Mouse (Mus musculus) left cerebral cortex, adult 2 months (tissue): ENCODE results near the gene Krtcap2. TPM values are rescaled to one million over a fixed set of nuclear protein-coding genes. Genes with fewer than 3 reads are reported as not detected.

ENCODE experiments used
- DNase-seq, 2 experiments: peaks; one replicate each; pipeline ENCODE4 v3.0.0; 2021 to 2022; ENCODE audit warnings: low spot score in 2 of 2, mixed read lengths in 1 of 2; ENCODE audit errors: extremely low spot score in 1 of 2
- H3K27ac ChIP-seq: fragments of 200-600 bp; 2 replicates; pipeline ENCODE4 v1.8.1; 2022
- H3K4me3 ChIP-seq: fragments of 200-600 bp; 2 replicates; pipeline ENCODE4 v1.8.1; 2022
- CTCF ChIP-seq: fragments of 200-600 bp; IDR thresholded peaks from 2 replicates; pipeline ENCODE4 v1.8.1; 2022; ENCODE audit warnings: antibody characterized with exemption, mild to moderate bottlenecking, moderate library complexity
- intact Hi-C: fragments of 180-260 bp; cut with DNase I; formaldehyde crosslinking; loops from one replicate; pipeline ENCODE4 v1.15.1; 2025
- total RNA-seq, 2 experiments: library from RNA; stranded (reverse); gene quantifications; 2 replicates each; pipeline ENCODE4 v1.2.3; 2021

Gene Krtcap2
- total RNA-seq, 2 experiments from 2014 or later, result 63.2 to 71.4 TPM

DNA sequence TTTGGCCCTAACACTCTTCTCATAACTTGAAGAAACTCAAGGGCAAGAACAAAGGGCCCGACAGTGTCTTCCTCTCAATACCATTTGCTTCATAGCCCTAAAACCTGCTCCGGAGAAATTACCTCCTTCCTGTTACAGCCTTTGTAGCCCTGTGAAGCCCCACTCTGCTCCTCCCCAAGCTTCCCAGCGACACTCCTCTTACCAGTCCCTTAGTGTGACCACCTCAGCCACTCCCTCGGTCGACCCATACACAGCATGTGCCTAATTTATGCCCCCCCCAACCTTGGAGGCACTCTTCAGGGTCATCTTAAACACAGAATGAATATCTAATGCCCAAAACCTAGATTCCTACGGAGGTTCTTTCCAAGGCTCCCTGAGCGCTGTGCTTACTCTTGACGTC, 32.9 kb downstream of the Krtcap2 start:
- Histone ChIP-seq H3K27ac (peak overlapping the region; percentile 87), H3K4me3 (peak overlapping the region; percentile 61)
- intact Hi-C loops, result no loop called here
- no peak for TF ChIP-seq CTCF
- DNase-seq, result no peak

DNA sequence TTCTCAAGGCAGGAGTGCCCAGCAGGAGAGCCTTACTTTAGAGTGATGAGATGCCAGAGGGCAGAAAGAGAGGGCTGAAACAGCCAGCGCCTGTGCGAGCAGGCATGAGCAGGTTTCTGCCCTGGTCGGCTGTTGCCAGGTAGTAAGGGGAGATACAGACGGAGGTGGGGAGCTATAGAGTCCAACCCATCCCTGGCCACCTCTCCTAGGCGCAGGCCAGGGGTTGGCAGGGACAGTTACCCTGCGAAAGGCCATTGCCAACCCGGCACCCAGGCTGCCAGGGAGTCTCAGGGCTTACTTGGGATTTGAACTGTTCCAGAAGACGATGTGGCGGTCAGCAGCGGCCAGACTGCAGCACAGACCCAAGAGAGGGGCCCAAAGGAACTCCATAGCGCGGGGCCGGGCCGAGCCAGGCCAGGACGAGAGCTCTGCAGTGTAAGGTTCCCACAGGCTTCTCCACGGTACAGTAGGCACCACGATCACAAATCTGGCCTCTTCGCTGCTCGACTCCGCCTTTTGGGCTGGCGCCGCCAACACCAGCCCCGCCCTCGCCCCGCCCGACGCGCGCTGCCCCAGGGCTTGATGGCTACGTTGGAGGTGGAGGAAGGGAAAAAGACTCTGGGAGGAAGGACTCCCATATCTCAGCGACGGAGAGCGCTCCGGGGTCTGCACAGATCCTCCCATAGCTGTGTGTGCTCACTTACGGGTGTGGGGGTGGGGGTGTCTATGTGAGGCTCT, 33.6 kb downstream of the Krtcap2 start:
- DNase-seq, result peak; percentile 79 to 80
- intact Hi-C loops, result no loop called here
- TF ChIP-seq CTCF, result no peak; the same call in 1 of the 2 replicates
- peak overlapping the region; percentile 61 for H3K4me3 ChIP-seq
- H3K27ac ChIP-seq, result peak overlapping the region; percentile 87

DNA sequence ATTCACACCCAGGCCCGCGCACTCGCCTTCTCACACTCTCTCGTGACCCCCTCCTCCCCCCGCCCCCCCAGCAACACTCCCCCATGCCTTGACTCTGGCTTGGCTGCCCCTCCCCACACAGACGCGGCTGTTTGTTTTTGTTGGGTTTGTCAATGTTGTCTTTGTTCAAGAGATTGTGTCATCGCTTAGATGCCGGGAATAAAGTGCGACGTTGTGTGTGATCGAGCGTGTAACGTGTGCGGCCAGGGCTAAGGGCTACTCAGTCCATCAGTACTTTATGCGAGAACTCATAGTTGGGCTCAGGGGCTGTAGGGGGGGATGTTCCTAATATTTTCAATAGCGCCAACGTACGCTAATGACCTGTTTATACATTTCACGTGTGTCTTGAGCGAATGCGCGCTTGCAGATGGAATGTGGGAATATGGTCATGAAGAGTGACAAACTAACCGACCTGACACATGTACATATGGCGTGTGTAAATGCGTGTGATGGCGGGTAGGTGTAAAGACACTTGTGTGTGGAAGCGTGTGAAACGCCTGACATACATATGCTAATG, 34.4 kb downstream of the Krtcap2 start:
- peak overlapping the region; percentile 87 for H3K27ac ChIP-seq
- TF ChIP-seq CTCF, result no peak
- DNase-seq, result peak in 1 of 2 experiments; percentile 33
- peak overlapping the region; percentile 61 for H3K4me3 ChIP-seq
- intact Hi-C loops, result no loop called here

DNA sequence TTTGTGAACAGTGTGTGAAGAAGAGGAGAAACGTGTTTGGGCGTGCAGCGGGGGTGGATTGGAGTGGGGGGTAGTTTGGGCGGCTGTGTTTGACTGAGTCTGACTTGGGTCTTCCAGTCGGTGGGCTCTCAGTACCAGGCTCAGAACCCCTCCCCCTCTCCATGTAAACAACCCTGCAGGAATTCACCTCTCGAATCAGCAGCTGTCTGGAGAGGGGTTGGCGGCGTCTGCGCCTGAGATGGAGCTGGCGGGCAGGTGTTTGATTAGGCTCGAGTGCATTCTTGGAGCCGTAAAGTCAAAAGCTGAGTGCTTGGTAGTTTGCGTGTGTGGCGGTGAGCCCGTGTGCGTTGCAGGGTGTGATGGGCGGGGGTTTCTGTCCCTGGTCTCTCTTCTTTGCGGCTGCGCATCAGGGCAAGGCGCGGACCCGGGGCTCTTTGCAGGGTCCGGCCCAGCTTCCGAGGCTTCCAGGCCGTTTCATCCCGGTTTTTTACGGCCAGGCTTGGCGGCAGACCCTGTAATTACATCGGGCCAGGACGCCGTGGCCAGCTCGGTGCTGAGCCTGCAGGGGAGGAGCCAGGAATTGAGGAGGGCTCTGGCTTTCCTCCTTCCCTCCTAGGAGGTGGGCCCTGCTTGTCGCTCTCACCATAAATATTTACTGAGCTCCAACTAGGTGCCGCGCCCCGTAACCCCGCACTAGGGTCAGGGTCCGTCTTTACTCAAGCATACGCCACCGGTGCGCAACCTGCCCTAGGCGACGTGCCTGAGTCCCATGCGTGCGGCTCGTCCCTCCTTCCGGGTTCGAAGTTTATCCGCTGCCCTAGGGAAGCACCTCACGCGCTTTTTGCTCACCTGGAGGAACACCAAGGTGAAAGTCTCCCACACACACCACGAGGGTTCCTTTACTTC, 35.1 kb downstream of the Krtcap2 start, which contains the start of gene Efna1:
Gene Efna1 (minus strand): TSS at position 537 of the 906 bp plus-strand sequence.
- intact Hi-C loops, result no loop called here

DNA sequence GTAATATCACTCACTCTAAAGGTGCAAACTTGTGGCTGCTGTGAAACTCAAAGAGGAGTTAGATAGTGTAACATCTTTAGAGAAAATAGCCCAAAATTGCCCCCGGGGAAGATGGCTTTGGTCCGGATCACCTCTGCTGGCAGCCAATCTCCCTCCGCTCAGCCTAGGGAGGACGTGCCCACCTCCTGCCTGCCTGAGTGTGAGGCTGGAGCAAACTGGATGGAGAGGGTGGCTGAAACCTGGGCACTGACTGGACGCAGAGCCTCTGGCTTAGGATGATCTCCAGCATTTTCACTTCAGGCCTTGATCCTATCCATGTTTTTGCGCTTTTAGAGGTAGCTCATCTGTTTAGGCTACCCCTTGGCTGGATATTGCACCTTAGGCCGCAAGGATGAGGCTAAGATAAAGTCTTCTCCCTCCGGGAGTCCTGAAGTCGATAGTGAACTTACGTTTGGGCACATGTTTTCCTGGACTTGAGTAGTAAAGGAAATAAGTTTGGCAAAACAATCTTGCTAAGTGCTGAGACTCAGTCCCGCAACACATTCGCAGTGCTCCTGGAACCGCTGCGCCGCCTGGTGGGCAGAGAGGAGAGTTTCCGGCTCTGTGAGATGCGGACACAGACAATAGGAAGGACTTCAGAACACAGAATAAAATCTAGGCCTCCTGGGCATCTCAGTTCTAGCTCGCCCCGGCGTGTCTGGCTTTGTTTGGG, 36.0 kb downstream of the Krtcap2 start:
- TF ChIP-seq CTCF, result peak; percentile 93
- intact Hi-C loops, result loop anchor here (1.0 kb wide), 2 partner anchors 31 to 35 kb away; partner anchors contain the start of gene Trim46
- peak; percentile 78 to 82 for DNase-seq
- Histone ChIP-seq H3K27ac (peak overlapping the region; percentile 87), H3K4me3 (peak overlapping the region; percentile 61; the same call in 1 of the 2 replicates)

More for the DNA sequence above, 35.1 kb downstream of the Krtcap2 start, which contains the start of gene Efna1:
- Histone ChIP-seq H3K27ac (peak within 1 kb of the TSS; percentile 87), H3K4me3 (peak within 1 kb of the TSS; percentile 61)
- peak; percentile 8; the same call in 1 of the 2 replicates for TF ChIP-seq CTCF
- DNase-seq, result peak in 1 of 2 experiments; percentile 36

DNA sequence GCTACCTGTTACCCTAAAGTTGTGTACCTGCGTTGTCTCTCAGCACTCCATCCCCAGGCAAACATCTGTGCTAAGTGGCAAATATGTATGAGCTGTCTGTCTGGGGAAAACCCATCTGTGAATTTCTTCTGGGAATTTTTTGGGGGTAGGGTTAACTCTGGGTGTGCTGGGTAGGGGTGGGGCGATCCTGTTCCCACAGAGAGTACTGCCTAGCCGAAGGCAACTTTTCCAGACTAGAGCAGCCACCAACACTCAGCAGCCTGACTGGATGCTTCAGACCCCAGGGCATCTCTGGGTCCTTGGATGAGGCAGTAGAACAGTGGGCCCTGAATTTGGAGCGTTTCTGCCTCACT, 36.5 kb downstream of the Krtcap2 start:
- Histone ChIP-seq H3K4me3 (no peak overlapping the region), H3K27ac (no peak overlapping the region)
- DNase-seq, result no peak
- intact Hi-C loops, result loop anchor here (1.0 kb wide), 2 partner anchors 32 to 36 kb away; partner anchors contain the start of gene Trim46
- no peak for TF ChIP-seq CTCF

DNA sequence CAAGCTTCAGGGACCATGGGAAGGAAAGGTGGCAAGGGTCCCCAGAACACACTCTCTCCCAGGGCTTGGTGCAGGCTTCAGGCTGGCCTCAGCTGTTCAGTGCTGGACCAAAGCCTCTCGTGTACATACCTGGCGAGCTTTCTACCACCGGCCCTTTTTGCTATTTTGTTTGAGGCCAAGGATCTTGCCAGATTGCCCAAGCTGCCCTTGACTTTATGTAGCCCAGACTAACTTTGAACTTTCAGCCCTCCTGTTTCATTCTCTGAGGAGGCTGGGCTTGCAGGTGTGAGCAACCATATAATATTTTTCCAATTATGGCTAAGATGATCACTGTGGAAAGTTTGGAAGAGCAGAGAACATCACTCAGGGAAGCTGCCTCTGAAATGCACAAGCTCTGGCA, 38.5 kb downstream of the Krtcap2 start:
- Histone ChIP-seq H3K27ac (no peak overlapping the region), H3K4me3 (no peak overlapping the region)
- DNase-seq, result no peak
- intact Hi-C loops, result no loop called here
- no peak for TF ChIP-seq CTCF

DNA sequence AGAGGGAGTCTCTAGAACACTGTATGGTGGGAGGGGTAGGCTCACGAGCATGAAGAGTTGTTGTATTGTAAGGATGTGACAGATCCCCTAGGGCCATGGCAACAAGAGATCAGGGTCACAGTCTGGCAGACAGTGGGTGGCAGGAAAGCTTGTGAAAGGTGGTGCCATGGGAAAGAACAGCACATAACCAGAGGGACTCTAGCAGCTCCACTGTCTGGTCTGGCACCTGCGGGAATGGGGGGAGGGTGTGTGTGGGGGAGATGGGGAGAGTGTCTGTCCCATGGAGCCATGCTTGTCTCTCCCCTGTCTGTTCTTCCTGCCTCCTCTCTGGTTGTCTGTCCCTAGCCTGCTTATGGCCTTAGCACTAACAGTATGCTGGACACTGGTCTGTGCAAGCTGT, 39.8 kb downstream of the Krtcap2 start:
- H3K4me3 ChIP-seq, result no peak overlapping the region
- H3K27ac ChIP-seq, result no peak overlapping the region
- DNase-seq, result no peak
- intact Hi-C loops, result no loop called here
- TF ChIP-seq CTCF, result no peak

DNA sequence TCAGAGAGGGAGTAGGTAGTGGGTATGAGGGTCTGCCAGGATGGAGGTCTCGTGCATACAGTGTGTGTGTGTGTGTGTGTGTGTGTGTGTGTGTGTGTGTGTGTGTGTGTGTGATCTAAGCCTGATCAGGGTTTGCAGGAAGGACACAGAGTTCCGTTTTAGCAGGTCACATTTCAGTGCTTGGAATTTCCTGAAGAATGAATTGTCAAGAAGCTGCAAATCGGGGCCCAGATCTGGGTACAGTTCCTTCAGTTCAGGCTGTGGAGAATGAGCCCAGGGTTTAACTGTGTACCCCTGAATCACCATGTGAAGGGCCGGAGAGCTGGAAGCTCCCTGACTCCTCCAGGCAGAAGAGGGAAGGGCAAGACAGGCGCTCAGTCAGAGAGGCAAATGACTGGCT, 41.5 kb downstream of the Krtcap2 start:
- intact Hi-C loops, result no loop called here
- no peak for DNase-seq
- no peak overlapping the region for H3K27ac ChIP-seq
- no peak overlapping the region for H3K4me3 ChIP-seq
- no peak for TF ChIP-seq CTCF

DNA sequence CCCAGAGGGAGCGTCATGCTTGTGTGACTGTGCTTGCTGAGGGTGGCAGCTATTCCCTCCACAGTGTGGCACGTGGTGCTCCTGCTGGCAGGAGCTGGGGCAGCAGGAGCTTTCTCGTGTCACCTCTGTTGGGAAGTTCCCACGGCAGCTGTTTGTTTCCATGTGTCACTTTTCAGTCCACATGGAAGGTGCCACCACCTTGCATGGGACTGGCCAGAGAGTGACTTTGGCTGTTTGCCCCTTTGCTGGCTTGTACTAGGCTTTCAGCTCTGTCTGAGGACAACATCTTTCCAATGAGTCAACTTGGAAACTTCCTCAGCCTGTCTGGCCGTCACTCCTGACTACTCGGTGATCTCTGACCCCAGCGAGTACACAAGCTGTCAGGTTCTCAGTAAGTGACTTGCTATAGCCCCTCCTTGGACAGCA, 42.8 kb downstream of the Krtcap2 start:
- Histone ChIP-seq H3K27ac (no peak overlapping the region), H3K4me3 (no peak overlapping the region)
- intact Hi-C loops, result no loop called here
- no peak; the same call in 1 of the 2 replicates for TF ChIP-seq CTCF
- DNase-seq, result no peak

DNA sequence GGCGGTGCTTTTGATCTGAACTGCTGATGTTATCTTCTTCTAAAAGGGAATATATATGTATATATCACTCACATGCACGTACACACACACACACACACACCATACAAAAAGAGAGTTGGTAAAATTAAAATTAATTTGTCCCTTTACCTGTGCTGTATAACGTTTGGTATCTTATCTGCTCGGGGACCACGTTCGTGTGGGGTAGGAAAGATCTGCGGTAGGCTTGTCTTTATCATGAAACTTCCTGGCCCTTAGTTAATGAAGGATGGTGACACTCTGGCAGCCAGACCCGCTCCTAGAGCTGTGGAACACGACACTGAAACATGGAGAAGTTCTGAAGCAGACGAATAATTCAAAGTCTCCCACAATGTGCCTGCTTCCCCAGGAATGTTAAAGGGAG, 46.1 kb downstream of the Krtcap2 start:
- intact Hi-C loops, result no loop called here
- no peak for TF ChIP-seq CTCF
- no peak for DNase-seq
- Histone ChIP-seq H3K4me3 (no peak overlapping the region), H3K27ac (no peak overlapping the region)
